ENCODE assay signal across 21 mouse cellular contexts in the genomic region with DNA sequence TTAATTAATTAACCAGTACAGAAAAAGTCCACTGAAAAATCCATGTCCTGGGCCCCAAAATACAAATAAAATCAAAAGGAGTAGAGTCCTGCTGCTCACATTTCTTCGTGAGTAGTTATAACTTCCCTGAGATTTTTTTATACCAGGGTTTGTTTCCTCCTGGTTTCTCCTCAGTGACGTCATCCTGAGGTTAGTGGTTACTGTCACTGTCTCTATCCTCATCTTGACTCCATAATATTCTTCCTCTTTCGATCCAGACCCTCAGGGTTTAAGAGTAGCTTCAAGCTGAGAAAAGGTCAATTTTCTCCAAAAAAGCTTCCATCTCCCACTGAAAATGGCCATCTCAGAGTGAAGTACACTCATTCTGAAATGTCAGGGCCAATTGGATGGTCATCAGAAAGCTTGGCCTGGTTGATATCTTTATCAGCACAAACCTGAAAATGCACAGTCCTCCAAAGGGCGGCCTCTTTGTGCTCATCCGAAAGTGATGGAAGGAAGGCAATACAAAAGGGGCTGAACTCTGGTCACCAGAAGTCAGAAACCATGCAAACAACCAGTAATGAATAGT.
DNase-seq lines count a peak whose midpoint lies in the region; ATAC-seq lines count a peak whose summit lies in the region.
"Had no signal": no experiment of that assay in that cellular context is flagged by ENCODE, and none has a peak within 500 bp of the region (broad histone marks: within the 10 kb centered on the region; RNA-seq: fewer than 3 reads in every experiment).

No protein-coding gene starts in this region.

- DNase-seq in adrenal gland, adult (ENCODE audit: inconsistent age in 2 of 2, low spot score in 1 of 2) = peak; percentile 49 to 86
- no peak for DNase-seq in adrenal gland, postnatal 4 days (ENCODE audit: low spot score in 2 of 2)
- peak; percentile 33 for DNase-seq in adrenal gland, postnatal 10 days
- no peak for DNase-seq in left cerebral cortex, adult 9 months (ENCODE audit: low spot score in 2 of 2)
- no peak for DNase-seq in thymus, adult 18-20 months
- DNase-seq: cerebellum, adult 11-12 months; cerebellum, adult 8-10 months; cerebellum, postnatal 10 days; cerebellum, postnatal 36 days; forebrain, postnatal 0 days; gastrocnemius, postnatal 25 days; heart, adult 2 months; heart, postnatal 14 days; heart, postnatal 4 days had no signal

- 0 out of 2 replicates have a peak, but pooled peaks have one; percentile 52 for ATAC-seq in common myeloid progenitor, adult 5-6 weeks (replicated peaks; ENCODE audit: low read depth, poor library complexity, severe bottlenecking)
- ATAC-seq in megakaryocyte progenitor cell, adult 5-6 weeks (replicated peaks; ENCODE audit: poor library complexity) = peak; percentile 64
- ATAC-seq: activated CD4-positive, CD25-positive, alpha-beta regulatory T cell, adult 4 months; forebrain, embryonic 14.5 days; forebrain, postnatal 0 days; hindbrain, postnatal 0 days; inflammation-experienced regulatory T-cells, adult 6 months; intestine, postnatal 0 days had no signal

Comparison
In these comparisons a context has a peak if more than half of its experiments do, and no peak if none do; other contexts are left out.
1. DNase-seq: peak in adrenal gland, adult (2 of 2) and adrenal gland, postnatal 10 days (single experiment); none in adrenal gland, postnatal 4 days (0 of 2), left cerebral cortex, adult 9 months (0 of 2) and thymus, adult 18-20 months (0 of 2).